Mouse (Mus musculus) myocyte (in vitro differentiated cells): ENCODE data around the gene Pitx2. TPM values are rescaled to one million over a fixed set of nuclear protein-coding genes. Genes with fewer than 3 reads are reported as not detected.

Experiments
- H3K27me3 ChIP-seq: one replicate; pipeline ENCODE4 v1.6.1; 2011; ENCODE audit not compliant: control insufficient read depth, insufficient read depth, insufficient read length
- H3K36me3 ChIP-seq: one replicate; pipeline ENCODE4 v1.6.1; 2011; ENCODE audit not compliant: control insufficient read depth, insufficient read depth
- H3K4me2 ChIP-seq: one replicate; pipeline ENCODE4 v1.6.1; 2011; ENCODE audit warnings: low read depth, control low read depth
- H3K4me3 ChIP-seq: one replicate; pipeline ENCODE4 v1.5.1; 2011; ENCODE audit warnings: mild to moderate bottlenecking, control low read depth, moderate library complexity
- H3K79me2 ChIP-seq: one replicate; pipeline ENCODE4 v1.6.1; 2011; ENCODE audit not compliant: control insufficient read depth, insufficient read depth
- H3ac ChIP-seq: one replicate; pipeline ENCODE4 v1.6.1; 2011; ENCODE audit not compliant: control insufficient read depth, insufficient read length
- CEBPB ChIP-seq: IDR thresholded peaks from 2 replicates; pipeline ENCODE4 v1.6.1; 2011; ENCODE audit warnings: mild to moderate bottlenecking, moderate library complexity; ENCODE audit not compliant: poor library complexity, insufficient read depth, severe bottlenecking
- E2F4 ChIP-seq: IDR thresholded peaks from one replicate; pipeline ENCODE4 v1.6.1; 2011; ENCODE audit warnings: mild to moderate bottlenecking, control low read depth, moderate library complexity; ENCODE audit not compliant: insufficient read depth
- MAX ChIP-seq: IDR thresholded peaks from one replicate; pipeline ENCODE4 v1.6.1; 2011; ENCODE audit warnings: low read depth, mild to moderate bottlenecking, control low read depth
- MYOD1 ChIP-seq, 3 experiments: IDR thresholded peaks; one replicate each; pipeline ENCODE4 v1.6.1; 2011; ENCODE audit warnings: control low read depth in 2 of 3, low read depth in 2 of 3, mild to moderate bottlenecking in 2 of 3, moderate library complexity in 1 of 3; ENCODE audit not compliant: insufficient read length in 2 of 3, control insufficient read depth in 1 of 3
- MYOG ChIP-seq, 3 experiments: IDR thresholded peaks; one replicate each; pipeline ENCODE4 v1.6.1; 2011; ENCODE audit warnings: control low read depth in 2 of 3, low read depth in 2 of 3, mild to moderate bottlenecking in 2 of 3; ENCODE audit not compliant: insufficient read length in 2 of 3, control insufficient read depth in 1 of 3, insufficient read depth in 1 of 3
- POLR2A ChIP-seq: IDR thresholded peaks from one replicate; pipeline ENCODE4 v1.6.1; 2011; ENCODE audit warnings: low read depth, mild to moderate bottlenecking, control low read depth, moderate library complexity; ENCODE audit not compliant: insufficient read length
- POLR2AphosphoS2 ChIP-seq: IDR thresholded peaks from one replicate; pipeline ENCODE4 v1.6.1; 2011; ENCODE audit warnings: low read depth, control low read depth; ENCODE audit not compliant: insufficient read length
- REST ChIP-seq: IDR thresholded peaks from one replicate; pipeline ENCODE4 v1.6.1; 2011; ENCODE audit warnings: mild to moderate bottlenecking, control low read depth, moderate library complexity; ENCODE audit not compliant: insufficient read depth, insufficient read length
- SRF ChIP-seq: IDR thresholded peaks from one replicate; pipeline ENCODE4 v1.6.1; 2011; ENCODE audit warnings: low read depth; ENCODE audit not compliant: control insufficient read depth, insufficient read length
- TCF12 ChIP-seq: IDR thresholded peaks from one replicate; pipeline ENCODE4 v1.6.1; 2011; ENCODE audit warnings: mild to moderate bottlenecking, control low read depth; ENCODE audit not compliant: poor library complexity, insufficient read depth, severe bottlenecking
- TCF3 ChIP-seq: IDR thresholded peaks from one replicate; pipeline ENCODE4 v1.6.1; 2011; ENCODE audit warnings: low read depth, control low read depth; ENCODE audit not compliant: insufficient read length
- USF1 ChIP-seq: IDR thresholded peaks from one replicate; pipeline ENCODE4 v1.6.1; 2011; ENCODE audit warnings: low read depth, mild to moderate bottlenecking, control low read depth, moderate library complexity
- polyA plus RNA-seq: library from polyadenylated mRNA; unstranded; fragments of >200 nt; fragmentation: generic; extraction: Trizol; gene quantifications from one replicate; pipeline ENCODE4 v1.2.1, GENCODE M21; 2012; ENCODE audit warnings: missing spikeins

The Pitx2 gene
- polyA plus RNA-seq, 1 experiment, result 35.6 TPM

DNA sequence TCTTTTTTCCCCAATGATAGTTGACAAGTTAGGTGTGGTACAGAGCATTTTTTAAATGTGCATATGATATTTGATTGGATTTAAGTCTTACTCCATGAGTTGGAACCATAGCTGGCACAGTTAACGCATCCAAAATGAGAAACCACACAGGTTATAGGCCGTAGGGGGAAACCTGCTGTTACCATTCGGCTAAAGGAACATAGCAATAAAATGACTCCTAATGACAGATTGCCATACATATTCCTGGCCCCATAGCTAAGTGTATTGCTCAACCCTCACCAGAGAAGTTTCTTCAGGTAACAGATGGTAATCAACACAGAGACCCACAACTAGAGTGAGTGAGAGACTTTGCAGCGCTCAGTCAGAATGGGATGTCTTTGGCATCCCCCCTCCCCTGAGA is 27.9 kb upstream of the Pitx2 start:
- Histone ChIP-seq H3K36me3 (no peaks in the 10 kb centered on the region), H3K4me3 (no peak overlapping the region), H3ac (no peak overlapping the region), H3K27me3 (no peaks in the 10 kb centered on the region), H3K4me2 (no peak overlapping the region), H3K79me2 (no peaks in the 10 kb centered on the region)
- TF ChIP-seq POLR2AphosphoS2 (no peak), TCF3 (no peak), E2F4 (no peak), POLR2A (no peak), CEBPB (no peak), SRF (no peak), MYOD1 (IDR thresholded peaks at IDR 0.05; ENCODE audit: control insufficient read depth in 1 of 3, insufficient read length in 2 of 3, low read depth in 2 of 3) (no peak), TCF12 (no peak), USF1 (no peak), MYOG (IDR thresholded peaks at IDR 0.05; ENCODE audit: control insufficient read depth in 1 of 3, insufficient read depth in 1 of 3, insufficient read length in 2 of 3, low read depth in 2 of 3) (no peak)

DNA sequence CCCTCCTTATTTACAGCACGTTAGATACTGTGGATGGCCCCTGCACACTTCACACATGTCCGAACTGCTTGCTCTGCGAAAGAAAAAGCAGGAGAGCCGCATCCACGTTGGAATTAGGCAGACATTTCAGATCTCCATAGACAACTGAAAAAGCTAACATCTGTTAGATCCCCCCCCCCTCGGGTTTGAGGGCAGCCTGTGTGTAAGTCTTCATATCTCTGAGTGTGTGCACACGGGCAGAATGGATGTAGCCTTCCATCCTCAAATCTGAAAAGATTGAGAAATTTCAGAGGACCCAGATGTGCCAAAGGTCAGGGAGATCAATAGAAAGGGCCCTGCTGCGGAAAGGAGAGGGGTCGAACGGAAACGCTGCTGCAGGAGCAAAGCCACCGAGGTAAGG is 5.2 kb upstream of the Pitx2 start:
- Histone ChIP-seq H3K27me3 (no peaks in the 10 kb centered on the region), H3ac (no peak overlapping the region), H3K36me3 (no peaks in the 10 kb centered on the region), H3K4me2 (no peak overlapping the region), H3K4me3 (no peak overlapping the region), H3K79me2 (no peaks in the 10 kb centered on the region)
- TF ChIP-seq POLR2AphosphoS2 (no peak), MAX (no peak), MYOG (IDR thresholded peaks at IDR 0.05; ENCODE audit: control insufficient read depth in 1 of 3, insufficient read depth in 1 of 3, insufficient read length in 2 of 3, low read depth in 2 of 3) (no peak), USF1 (no peak), CEBPB (no peak), POLR2A (no peak), TCF3 (no peak), E2F4 (no peak), SRF (no peak)

DNA sequence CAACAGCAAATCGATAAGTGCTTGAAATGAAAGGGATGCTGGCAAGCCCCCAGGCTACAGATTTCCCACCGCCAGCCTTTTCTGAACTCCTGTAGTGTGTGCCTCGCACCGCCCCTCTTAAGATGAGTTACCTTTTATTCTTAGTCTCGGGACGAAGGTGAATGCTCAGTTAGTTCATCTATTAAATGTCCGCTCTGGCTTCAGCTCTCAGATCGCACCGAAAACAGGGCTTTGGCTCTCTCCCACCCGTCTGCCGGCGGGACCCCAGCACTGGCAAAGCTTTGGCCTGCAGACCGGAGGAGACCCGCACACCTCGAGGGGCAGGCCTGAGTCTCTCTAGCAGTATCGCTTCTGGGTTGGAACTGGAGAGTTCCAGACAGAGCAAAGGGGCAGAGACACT is 4.6 kb upstream of the Pitx2 start:
- no peak overlapping the region for H3ac ChIP-seq
- no peak overlapping the region for H3K4me2 ChIP-seq
- no peaks in the 10 kb centered on the region for H3K36me3 ChIP-seq
- H3K27me3 ChIP-seq, result no peaks in the 10 kb centered on the region
- no peak overlapping the region for H3K4me3 ChIP-seq
- peaks cover 1% of the 10 kb centered on the region for H3K79me2 ChIP-seq
- TF ChIP-seq MAX (no peak), TCF12 (no peak), TCF3 (no peak), MYOD1 (IDR thresholded peaks at IDR 0.05; ENCODE audit: control insufficient read depth in 1 of 3, insufficient read length in 2 of 3, low read depth in 2 of 3) (no peak), E2F4 (no peak), CEBPB (no peak), POLR2A (no peak), MYOG (IDR thresholded peaks at IDR 0.05; ENCODE audit: control insufficient read depth in 1 of 3, insufficient read depth in 1 of 3, insufficient read length in 2 of 3, low read depth in 2 of 3) (no peak), SRF (no peak)

DNA sequence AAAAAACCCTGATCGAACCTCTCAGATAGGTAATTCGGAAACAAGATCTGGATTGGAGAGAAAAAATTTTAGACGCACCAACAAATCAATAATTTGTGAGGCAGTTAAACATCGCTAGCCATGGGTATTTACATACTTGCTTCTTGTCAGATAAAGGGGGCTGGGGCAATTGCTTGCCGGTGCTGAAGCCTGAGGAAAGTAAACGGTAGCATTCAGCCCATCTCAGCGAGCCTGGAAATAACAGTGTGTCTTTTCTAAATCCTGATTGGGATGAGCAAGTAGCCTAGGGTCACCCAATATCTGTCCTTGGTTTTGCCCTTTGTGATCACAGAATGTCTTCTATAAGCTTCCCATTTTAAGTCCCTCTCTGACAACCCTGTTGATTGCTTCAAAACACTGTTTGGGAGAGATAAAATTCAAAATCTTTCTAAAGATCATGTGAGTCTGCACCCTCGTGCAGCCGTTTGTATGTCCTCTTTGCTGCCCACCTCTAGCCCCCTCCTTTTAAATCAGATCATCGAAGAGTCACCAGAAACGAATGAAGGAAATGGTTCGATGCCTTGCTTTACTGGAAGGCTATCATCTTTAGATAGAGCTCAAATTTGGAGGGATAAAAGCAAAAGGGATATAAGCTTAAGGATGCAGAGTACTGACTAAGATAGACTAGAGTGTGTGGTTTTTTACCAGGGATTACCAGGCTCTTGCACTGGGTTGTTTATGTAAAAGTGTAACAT is 3.7 kb upstream of the Pitx2 start:
- TF ChIP-seq E2F4 (no peak), USF1 (no peak), SRF (no peak), MYOG (IDR thresholded peaks at IDR 0.05; ENCODE audit: control insufficient read depth in 1 of 3, insufficient read depth in 1 of 3, insufficient read length in 2 of 3, low read depth in 2 of 3) (no peak), REST (no peak), MYOD1 (IDR thresholded peaks at IDR 0.05; ENCODE audit: control insufficient read depth in 1 of 3, insufficient read length in 2 of 3, low read depth in 2 of 3) (no peak), POLR2AphosphoS2 (no peak), TCF12 (no peak), CEBPB (no peak), TCF3 (no peak), MAX (no peak), POLR2A (no peak)
- H3K4me2 ChIP-seq, result no peak overlapping the region

DNA sequence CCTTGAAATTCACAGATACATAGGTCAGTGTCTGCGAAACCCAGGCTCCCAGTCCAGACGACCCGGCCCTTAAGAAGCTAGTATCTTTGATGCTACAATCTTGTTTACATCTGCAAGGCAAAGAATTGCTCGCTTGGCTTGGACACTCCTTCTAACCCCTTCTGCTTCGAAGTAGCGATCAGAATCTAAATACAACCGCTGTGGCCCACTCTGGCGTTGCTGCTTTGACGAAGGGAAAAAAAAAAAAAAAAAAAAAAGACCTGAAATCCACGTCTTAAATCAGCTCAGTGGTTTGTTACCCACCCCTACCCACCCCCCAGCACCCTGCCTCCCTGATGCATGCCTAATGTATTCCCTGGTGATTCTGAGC is 3.1 kb upstream of the Pitx2 start:
- H3K4me3 ChIP-seq, result no peak overlapping the region
- H3K4me2 ChIP-seq, result no peak overlapping the region
- H3K36me3 ChIP-seq, result no peaks in the 10 kb centered on the region
- H3ac ChIP-seq, result no peak overlapping the region
- peaks cover 16% of the 10 kb centered on the region for H3K79me2 ChIP-seq
- no peak for TF ChIP-seq SRF
- no peak for TF ChIP-seq POLR2AphosphoS2
- no peak for TF ChIP-seq TCF3
- TF ChIP-seq TCF12, result no peak
- TF ChIP-seq USF1, result no peak
- no peak for TF ChIP-seq MYOG (IDR thresholded peaks at IDR 0.05; ENCODE audit: control insufficient read depth in 1 of 3, insufficient read depth in 1 of 3, insufficient read length in 2 of 3, low read depth in 2 of 3)
- no peak for TF ChIP-seq POLR2A
- no peak for TF ChIP-seq E2F4
- TF ChIP-seq MAX, result no peak
- H3K27me3 ChIP-seq, result no peaks in the 10 kb centered on the region

More for the DNA sequence above, 3.7 kb upstream of the Pitx2 start:
- Histone ChIP-seq H3ac (no peak overlapping the region), H3K27me3 (no peaks in the 10 kb centered on the region), H3K4me3 (no peak overlapping the region), H3K79me2 (peaks cover 10% of the 10 kb centered on the region), H3K36me3 (no peaks in the 10 kb centered on the region)
